Mouse (Mus musculus): ENCODE data around the gene Arhgap23.

Arhgap23 gene

DNA sequence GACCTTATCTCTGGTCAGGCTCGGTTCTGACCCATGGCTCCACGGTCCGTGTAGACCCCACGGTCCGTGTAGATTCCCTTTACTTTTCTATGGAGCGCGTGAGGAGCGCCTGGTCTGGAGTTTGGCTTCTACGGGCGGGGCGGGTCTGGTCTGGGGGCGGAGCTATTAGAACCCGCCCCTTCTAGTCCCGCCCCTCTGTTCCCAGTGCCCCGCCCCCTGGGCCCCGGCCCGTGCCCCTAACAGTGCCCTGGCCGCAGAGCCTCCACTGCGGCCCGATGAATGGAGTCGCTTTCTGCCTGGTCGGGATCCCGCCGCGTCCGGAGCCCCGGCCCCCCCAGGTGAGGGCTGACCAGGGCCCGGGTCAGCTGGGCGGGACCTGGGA, at the start of gene Arhgap23:
TSS of gene Arhgap23 (plus strand) at position 204 of the 382 bp plus-strand sequence.
- peak; percentile 66 for DNase-seq (ENCODE audit: low read depth, low spot score)

DNA sequence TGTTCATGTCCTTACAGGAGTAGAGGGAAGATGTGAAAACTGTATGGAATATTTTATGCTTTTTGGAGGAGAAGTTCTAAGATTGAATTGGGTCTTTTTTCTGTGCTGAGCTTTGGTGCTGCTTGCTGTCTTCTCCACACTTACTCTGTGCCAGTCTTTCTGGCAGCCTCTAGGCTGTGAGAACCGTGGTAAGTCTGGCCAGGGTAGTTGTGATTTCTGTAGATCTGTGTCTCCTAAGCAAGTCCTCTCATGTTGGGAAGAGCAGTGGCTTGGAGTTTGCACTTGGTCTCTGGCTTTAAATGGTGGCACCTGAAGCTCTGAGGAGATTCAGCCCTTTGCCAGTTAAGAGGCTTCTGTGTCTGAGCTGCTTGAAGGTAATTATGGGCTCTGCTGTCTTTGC, 49.8 kb upstream of the Arhgap23 start:
- no peak for DNase-seq (ENCODE audit: low read depth, low spot score)

DNA sequence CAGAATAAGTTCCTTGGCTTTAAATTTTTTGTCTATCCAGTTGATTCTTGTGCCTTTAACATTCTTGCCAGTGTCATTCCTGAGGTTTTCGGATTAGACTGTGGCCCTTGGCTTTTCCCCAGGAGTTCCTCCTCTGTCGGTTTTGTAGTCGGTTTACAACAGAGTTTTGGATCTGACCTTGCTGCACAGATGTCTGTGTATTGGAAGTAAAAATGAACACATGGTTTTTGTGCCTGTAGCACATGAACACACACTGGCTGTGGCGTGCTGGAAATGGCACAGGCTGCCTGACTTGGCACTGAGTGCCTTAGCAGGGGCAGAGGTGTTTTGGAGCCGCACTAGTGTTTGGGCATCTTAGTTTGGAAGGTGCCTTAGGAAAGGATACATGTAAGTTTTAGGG, 46.8 kb upstream of the Arhgap23 start:
- no peak for DNase-seq (ENCODE audit: low read depth, low spot score)

DNA sequence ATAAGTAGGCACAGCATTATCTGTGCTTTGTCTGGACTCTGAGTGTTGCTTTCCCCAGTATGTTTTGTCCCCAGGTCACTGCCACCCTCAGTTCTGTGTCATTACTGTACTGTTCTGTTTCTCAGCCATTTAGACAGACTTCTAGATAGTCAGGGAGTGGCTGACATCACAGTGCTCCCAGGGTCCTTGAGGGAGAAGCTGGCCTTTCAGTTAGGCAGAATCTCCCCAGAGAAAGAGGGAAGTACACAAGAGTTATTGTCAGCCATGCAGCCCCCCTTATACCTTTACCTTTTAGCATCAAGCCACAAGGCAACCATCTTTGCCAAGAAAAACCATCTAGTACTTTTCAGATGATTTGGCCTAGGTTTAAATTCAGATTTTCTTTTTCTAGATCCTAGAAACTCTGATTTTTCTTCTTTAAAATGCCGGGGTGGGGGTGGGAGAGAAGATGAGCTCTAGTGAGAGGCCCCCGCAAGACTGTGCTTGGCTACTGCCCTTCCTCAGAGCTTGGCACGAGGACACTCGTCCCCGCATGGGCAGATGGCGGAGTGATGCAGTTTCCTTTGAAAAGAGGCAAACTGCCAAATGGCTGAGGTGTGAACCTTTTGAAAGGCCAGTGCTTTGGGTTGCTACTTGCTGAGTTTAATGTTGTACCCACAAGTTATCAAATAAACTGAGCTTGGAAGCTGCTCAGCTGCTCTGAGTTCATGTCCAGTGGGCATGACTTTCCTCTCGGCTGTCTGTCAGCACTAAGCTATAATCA, 44.8 kb upstream of the Arhgap23 start:
- DNase-seq (ENCODE audit: low read depth, low spot score) = peak; percentile 45

DNA sequence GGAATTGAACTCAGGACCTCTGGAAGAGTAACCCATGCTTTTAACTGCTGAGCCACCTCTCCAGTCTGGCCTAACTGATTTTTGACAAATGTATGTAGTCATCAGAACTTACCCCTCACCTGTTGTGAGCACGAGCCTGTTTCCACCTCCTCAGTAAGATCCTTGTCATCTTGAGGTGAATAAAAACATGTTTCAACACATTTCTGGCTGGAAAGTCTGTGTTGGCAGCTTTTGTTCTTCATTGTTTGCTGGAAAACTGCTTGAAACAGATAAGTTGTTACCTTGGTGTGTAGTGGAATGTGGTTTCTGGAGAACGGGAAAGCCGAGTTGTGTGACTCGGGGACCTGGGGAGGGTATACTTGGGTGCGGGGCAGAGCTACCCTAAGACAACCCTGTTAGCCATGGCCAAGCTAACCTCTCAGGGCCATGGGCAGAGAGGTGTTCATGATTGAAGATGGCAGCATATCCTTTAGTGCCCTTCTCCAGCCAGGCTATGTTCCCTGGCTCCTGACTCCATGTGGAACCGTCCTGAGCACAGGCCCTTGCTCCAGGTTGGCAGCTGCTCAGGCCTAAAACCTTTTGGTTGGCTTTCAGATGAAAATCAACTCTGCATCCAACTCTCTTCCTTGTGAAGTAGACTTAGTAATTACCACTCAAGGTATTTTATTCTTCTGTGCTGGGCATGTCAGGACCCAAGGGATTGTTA, 43.0 kb upstream of the Arhgap23 start:
- DNase-seq (ENCODE audit: low read depth, low spot score) = no peak

DNA sequence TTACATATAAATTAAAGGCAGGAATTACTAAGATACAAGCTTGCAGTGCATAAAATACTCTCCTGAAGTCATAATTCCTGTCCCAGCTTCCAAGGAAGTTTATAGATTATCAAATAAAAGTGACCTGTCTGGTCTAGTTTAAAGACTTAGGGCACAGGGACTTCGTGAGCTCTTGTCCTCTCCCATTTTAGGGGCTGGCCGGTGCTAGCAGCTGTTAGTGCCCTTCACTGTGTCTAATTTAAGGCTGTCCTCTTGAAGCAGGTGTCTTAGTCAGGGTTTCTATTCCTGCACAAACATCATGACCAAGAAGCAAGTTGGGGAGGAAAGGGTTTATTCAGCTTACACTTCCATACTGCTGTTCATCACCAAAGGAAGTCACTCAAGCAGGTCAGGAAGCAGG, 41.9 kb upstream of the Arhgap23 start:
- DNase-seq (ENCODE audit: low read depth, low spot score) = peak; percentile 66

DNA sequence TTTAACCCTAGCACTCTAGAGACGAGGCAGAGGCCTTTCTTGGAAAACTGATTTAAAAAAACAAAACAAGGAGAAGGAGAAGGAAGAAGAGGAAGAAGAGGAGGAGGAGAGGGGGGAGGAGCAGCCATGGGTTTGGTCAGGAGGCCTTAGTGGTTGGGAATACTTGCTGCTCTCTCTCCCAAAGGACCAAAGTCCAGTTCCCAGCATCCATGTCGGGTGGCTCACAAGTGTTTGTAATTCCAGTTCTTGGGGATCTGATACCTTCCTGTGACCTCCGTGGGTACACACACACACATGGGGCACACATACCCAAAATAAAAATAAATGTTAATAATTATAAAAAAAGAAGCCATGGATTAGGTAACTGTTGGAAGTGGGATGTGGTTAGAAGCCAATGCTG, 35.3 kb upstream of the Arhgap23 start:
- no peak for DNase-seq (ENCODE audit: low read depth, low spot score)

DNA sequence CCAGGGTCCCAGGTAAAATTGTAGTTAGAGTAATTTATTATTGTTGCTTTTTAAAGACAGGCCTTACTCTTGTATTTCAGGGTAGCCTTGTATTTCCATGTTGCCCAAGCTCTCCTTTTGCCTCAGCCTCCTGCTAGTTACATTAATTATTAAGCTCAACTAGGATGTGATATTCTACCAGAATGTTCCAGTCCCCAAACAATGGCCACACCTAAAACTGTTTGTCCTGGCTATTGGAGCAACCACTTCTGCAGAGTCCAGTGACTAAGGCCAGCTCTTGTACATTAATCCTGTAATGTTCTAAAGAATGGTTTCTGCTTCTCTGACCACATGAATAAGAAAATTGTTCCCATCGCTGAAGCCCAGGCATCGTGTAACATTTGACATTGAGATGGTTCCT, 32.3 kb upstream of the Arhgap23 start:
- no peak for DNase-seq (ENCODE audit: low read depth, low spot score)

DNA sequence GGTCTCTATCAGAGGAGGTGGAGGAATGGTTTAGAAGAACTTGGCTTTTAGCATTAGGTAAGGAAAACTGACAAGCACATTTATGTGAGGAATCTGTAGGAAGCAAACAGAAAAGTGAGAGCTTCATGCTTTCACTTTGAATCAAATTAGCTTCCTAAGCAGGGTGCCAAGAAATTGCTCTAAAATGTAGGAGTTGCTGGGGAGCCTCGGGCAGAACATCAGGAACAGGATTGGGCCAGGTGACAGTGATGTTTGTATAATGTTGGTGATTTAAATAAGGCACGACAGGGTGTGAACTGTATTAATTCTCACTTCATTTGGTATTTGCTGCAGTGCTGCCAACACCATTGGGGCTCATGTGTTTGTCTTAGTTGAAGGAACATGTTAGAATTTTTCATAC, 31.6 kb upstream of the Arhgap23 start:
- no peak for DNase-seq (ENCODE audit: low read depth, low spot score)

DNA sequence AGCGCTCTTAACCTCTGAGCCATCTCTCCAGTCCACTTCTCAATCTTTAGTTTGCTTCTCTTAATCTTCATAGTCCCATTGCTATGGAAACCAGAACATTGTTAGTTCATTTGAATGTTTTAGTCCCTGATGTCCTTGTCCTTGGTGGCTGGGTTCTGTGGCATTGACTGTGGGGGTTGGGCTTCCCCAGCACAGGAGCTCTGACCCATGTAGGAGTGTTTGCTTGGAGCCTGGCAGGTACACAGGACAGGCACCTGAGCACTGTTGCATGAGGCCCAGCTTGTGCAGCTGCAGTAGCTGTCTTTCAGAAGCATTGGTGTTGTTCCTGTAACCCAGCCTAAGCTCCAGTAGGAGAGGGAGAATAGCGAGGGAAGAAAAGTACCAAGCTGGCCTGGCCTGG, 27.5 kb upstream of the Arhgap23 start:
- DNase-seq (ENCODE audit: low read depth, low spot score) = no peak

DNA sequence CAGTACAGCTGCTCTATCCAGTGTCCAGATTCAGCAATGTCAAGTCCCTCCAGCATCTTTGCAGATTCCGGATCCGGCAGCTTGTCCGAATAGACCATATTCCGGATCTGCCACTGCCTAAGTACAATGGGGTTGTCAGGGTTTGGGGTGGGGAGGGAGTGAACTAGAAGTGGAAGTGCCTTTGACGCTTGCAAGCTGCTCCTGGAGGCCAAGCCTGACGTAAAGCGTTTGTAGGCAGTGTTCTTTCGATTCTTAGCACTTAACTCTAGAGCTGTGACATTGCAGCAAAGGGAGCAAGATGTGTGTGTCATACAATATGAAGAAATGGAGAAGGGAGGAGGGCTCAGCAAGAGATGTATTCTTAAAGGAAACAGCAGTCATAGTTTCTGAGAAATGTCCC, 26.2 kb upstream of the Arhgap23 start:
- no peak for DNase-seq (ENCODE audit: low read depth, low spot score)

DNA sequence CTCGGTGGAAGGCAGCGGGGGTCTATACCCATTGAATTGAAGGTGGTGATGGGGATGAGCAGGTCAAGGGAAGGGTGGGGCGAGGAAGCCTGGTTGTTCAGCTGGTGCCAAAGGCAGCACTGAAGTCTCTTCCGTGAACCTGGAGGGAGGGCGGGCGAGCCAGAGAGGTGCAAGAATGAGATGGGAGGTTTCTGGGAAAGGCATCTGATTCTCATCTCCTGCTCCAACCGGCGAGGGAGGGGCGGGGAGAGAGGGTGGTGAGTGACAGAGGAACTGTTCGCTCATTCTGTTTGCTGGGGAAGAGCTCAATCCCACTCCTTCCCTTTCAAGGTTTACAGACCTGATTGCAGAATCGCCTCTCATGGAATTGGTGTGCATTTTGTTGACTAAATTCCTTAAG, 21.7 kb upstream of the Arhgap23 start:
- no peak for DNase-seq (ENCODE audit: low read depth, low spot score)

DNA sequence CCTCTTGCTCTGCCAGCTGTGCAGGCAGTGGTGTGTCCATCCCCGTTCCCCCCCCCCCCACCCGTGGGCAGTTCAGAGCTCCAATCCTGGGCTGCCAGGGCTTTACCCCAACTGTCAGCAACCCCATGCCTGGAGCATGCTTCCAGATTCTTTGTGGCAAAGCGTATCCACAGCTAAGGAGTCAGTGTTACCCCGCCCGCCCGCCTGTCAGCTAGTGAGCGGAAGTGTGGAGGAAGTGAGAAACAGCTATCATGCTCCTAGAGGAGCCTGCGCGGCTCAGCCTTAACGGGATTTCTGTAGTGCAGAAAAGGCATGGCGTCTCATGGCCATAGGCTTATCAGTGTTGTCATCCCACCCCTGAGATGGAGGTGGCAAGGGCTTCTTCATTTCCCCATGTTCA, 21.2 kb upstream of the Arhgap23 start:
- no peak for DNase-seq (ENCODE audit: low read depth, low spot score)

DNA sequence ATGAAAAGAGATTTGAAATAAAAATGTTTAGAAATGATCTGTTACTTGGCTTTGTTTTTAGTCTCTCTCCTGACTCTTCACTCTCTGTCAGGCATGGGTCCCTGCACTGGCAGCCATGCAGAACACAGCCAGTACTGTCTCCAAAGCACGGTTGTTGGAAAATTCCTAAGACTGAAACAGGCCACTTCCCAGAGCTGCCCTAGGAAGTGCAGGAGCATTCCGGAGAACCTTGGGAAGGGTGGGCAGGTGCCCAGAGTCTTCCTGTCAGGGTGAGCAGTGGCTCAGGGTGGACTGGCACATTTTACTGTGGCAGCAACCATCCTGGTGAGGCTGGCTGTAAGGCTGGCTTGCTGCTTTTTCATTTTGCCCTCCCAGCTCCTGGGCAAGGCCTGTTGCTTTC, 16.8 kb upstream of the Arhgap23 start:
- no peak for DNase-seq (ENCODE audit: low read depth, low spot score)

DNA sequence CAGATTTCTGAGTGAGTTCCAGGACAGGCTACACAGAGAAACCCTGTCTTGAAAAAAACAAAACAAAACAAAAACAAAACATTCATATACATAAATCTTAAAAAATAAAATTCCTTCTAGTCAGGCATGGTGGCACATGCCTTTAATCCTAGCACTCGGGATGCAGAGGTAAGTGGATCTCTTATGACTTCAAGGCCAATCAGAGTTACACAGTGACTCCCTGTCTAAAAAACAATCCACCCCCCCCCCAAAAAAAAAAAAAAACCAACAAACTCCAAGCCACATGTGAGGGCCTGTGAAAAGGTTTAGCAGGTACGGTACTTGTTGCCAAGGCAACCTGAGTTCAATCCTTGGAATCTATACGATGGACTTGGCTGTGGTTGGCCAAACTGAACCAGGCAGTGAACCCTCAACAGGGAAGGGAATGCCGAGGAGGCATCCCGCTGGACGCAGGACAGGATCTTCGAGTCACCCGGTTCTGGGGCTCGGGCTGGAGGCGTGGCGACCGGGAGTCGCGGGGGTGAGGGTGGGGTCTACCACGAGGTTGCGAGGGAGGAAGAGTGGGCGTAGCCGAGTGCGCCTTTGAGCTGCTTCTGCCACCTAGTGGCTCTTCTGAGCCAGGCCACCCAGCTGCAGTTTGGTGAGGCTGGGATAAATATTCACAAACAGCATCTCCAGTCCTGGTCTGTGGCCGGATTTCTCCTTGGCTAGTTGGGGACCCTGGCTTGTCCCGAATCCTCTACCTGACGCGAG, 15.2 kb upstream of the Arhgap23 start:
- peak; percentile 72 for DNase-seq (ENCODE audit: low read depth, low spot score)

DNA sequence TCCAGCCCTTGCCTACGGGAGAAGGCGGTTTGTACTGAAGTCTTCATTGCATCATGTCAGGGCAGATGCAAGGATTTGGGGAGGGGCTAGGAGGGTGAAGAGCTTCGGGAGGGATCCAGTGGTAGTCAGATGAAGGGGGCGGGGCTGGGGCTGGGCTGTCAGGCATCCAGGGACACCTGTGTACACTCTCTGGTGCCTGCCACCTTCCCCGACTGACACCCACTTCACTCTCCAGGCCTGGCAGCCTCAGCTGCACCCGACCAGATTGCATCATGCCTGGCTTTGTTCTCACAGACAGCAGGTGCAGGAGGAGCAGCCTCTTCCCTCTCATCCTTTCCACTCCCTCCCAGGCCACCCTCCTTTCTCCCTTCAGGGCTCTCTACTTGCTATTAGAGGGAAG, 14.3 kb upstream of the Arhgap23 start:
- DNase-seq (ENCODE audit: low read depth, low spot score) = no peak

DNA sequence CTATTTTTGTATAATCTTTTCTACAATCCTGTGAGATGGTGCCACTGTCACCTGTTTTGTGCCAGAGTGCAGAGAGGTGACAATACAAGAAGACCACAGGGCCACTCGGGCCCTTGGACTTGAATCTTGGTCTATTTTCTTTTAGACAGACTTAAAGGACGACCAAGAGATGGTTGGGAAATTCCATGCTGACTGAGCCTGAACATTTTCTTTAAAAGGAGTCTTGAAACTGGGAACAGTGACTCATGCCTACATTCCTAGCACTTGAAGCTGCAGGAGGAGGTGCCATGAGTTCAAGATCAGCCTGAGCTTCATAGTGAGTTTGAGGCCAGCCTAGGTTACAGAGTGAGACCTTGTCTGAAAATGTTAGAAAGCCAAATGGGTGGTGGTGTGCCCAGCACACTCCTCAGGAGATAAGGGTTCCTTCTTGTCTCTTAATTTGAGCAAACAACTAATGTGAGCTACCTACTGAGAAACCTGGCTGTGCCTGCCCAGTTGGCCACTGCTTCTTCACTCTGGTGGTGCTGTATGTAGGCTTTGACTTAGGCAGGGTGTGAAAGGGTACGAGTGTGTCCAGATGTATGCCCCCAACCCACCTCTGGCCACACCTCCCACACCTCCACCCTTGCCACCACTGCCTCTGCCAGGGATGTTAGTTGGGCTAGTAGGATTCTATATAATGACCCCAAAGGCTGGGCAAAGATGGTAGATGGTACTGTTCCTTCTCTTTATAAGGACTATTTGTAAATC, 13.5 kb upstream of the Arhgap23 start:
- DNase-seq (ENCODE audit: low read depth, low spot score) = no peak

DNA sequence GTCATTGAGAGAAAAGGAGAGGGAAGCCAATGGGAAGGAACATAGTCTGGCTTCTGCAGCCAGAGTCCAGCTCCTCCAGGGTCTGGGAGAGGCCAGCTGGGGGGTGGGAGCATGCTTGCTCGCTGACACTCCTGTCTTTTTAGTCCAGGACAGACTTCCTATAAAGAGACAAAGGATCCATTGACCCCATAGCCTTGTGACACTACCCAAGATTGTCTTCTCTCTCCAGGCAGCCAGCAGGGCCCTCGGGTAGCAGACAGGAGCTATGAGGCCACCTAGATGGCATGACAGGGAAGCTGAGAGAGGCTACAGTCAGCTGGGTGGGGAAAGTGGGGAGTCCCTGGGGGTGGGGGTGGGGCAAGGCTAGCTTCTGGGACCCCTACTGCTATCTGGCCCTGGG, 12.6 kb upstream of the Arhgap23 start:
- DNase-seq (ENCODE audit: low read depth, low spot score) = no peak

DNA sequence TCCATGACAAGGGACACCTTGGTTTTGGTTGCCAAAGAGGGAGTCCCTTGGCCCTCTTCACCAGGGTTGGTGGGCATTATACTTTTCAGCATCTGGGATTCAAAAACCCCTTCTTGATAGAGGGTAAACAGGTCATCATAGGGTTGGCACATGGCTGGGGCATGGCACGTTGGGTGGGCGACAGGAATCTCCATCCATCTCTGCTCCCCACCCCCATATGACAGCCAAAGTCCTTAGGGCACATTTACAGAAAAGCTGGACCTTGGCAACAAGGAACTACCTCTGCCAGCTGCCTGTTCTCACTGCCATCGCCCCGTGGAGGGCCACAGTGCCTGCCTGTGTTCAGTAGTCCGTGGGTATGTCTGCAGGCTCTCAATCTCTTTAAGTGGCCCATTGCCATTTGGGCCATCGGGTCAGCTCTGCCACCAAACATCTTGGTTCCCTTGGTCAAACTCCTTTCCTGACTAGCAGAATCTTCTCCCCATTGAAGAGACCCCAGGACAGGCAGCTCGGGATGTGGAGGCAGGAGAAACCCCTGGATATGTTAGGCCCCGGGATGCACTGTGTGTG, 11.6 kb upstream of the Arhgap23 start:
- no peak for DNase-seq (ENCODE audit: low read depth, low spot score)

DNA sequence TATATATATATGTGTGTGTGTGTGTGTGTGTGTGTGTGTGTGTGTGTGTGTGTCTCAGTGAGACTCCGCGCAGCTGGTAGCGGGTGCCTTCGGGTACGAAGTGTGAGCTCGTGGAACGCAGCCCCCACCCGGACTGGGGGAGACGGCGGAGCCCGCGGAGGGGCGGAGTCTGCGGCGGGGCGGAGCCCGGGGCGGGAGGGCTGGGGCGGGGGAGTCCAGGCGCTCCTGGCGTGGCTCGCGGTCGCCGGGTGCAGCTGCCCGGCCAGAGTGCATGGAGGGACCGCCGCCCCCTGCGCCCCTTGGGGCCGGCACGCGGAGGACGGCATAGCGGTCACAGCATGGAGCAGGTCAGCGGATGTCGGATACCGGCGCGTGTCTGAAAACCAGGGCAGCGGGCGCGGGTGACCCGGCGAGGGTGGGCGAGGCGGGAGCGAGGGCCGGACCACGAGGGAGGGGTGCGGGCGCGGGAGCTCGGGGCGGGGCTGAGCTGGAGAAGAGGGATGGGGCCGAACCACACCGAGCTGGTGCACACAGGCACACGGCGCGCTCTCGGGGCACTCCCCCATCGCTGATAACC, 11.1 kb upstream of the Arhgap23 start:
- DNase-seq (ENCODE audit: low read depth, low spot score) = no peak

DNA sequence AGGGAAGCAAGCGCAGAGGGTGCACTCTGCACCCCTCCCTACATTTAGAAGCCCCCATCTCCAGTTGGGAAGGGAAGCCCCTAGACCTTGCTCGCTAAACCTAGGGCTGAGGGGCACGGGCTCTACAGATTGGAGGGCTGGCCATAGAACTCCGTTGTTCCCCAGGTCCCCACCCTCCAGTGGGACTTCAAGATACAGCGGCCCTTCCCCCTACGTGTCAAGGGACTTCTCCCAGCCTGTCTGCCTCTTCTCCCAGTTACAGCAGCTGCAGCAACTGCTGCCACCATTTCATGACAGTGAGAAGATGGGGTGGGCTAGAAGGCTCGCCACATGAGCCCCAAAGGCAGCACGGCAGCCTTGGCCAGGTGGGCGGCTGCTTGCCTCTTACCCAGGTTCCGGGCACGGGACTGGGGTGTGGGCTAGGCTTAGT, 10.6 kb upstream of the Arhgap23 start:
- no peak for DNase-seq (ENCODE audit: low read depth, low spot score)
